Mouse (Mus musculus): ENCODE measurements around the gene Clk1. TPM values are rescaled to one million over a fixed set of nuclear protein-coding genes. Genes with fewer than 3 reads are reported as not detected.

Gene Clk1
- polyA plus RNA-seq, 2 experiments = 197 to 381 TPM

GRCm38 (mm10) chr1:58369716-58370115 is 54.1 kb downstream of the Clk1 start:
- Histone ChIP-seq H3K4me3 (replicated peaks; ENCODE audit: low read length) (no peak overlapping the region), H3K9ac (ENCODE audit: low read depth, low read length, severe bottlenecking) (no peak overlapping the region), H3K36me3 (ENCODE audit: control insufficient read depth, insufficient read depth, low read length) (no peaks in the 10 kb centered on the region), H3K27ac (replicated peaks; ENCODE audit: low read depth, low read length) (no peak overlapping the region), H3K27me3 (ENCODE audit: control insufficient read depth, insufficient read depth, low read length) (no peaks in the 10 kb centered on the region), H3K4me2 (replicated peaks; ENCODE audit: low read depth, low read length, severe bottlenecking) (no peak overlapping the region), H3K4me1 (ENCODE audit: control insufficient read depth, insufficient read depth, low read length) (no peaks in the 10 kb centered on the region), H3K9me3 (ENCODE audit: control insufficient read depth, low read length) (no peaks in the 10 kb centered on the region)
- ATAC-seq (ENCODE audit: low FRiP score, low read depth) (no peak), DNase-seq (ENCODE audit: low spot score) (no peak)
- TF ChIP-seq POLR2A (IDR thresholded peaks at IDR 0.05; ENCODE audit: borderline replicate concordance, extremely low read depth, insufficient read depth, insufficient read length) = no peak
- 70% methylated on average over 2 of the region's 2 CpGs for WGBS

- no peak overlapping the region for H3K9ac ChIP-seq (ENCODE audit: low read depth, low read length, severe bottlenecking)
- H3K4me3 ChIP-seq (replicated peaks; ENCODE audit: low read length) = no peak overlapping the region
- H3K9me3 ChIP-seq (ENCODE audit: control insufficient read depth, low read length) = no peaks in the 10 kb centered on the region
- DNase-seq (ENCODE audit: low spot score) (peak; percentile 18), ATAC-seq (ENCODE audit: low FRiP score, low read depth) (no peak)
- TF ChIP-seq POLR2A (IDR thresholded peaks at IDR 0.05; ENCODE audit: borderline replicate concordance, extremely low read depth, insufficient read depth, insufficient read length) = no peak
- H3K4me1 ChIP-seq (ENCODE audit: control insufficient read depth, insufficient read depth, low read length) = no peaks in the 10 kb centered on the region
- H3K27me3 ChIP-seq (ENCODE audit: control insufficient read depth, insufficient read depth, low read length) = no peaks in the 10 kb centered on the region
- WGBS = 77% methylated on average over 12 of the region's 12 CpGs
- H3K4me2 ChIP-seq (replicated peaks; ENCODE audit: low read depth, low read length, severe bottlenecking) = no peak overlapping the region
- no peak overlapping the region for H3K27ac ChIP-seq (replicated peaks; ENCODE audit: low read depth, low read length)
- no peaks in the 10 kb centered on the region for H3K36me3 ChIP-seq (ENCODE audit: control insufficient read depth, insufficient read depth, low read length)
Measured at GRCm38 (mm10) chr1:58366737-58367471, 57.0 kb downstream of the Clk1 start.

- no peak overlapping the region for H3K4me3 ChIP-seq (replicated peaks; ENCODE audit: low read length)
- DNase-seq (ENCODE audit: low spot score) (no peak), ATAC-seq (ENCODE audit: low FRiP score, low read depth) (no peak)
- H3K9me3 ChIP-seq (ENCODE audit: control insufficient read depth, low read length) = no peaks in the 10 kb centered on the region
- no peaks in the 10 kb centered on the region for H3K36me3 ChIP-seq (ENCODE audit: control insufficient read depth, insufficient read depth, low read length)
- no peaks in the 10 kb centered on the region for H3K4me1 ChIP-seq (ENCODE audit: control insufficient read depth, insufficient read depth, low read length)
- no peaks in the 10 kb centered on the region for H3K27me3 ChIP-seq (ENCODE audit: control insufficient read depth, insufficient read depth, low read length)
- WGBS = 96% methylated on average over 3 of the region's 3 CpGs
- H3K27ac ChIP-seq (replicated peaks; ENCODE audit: low read depth, low read length) = no peak overlapping the region
- no peak for TF ChIP-seq POLR2A (IDR thresholded peaks at IDR 0.05; ENCODE audit: borderline replicate concordance, extremely low read depth, insufficient read depth, insufficient read length)
- no peak overlapping the region for H3K9ac ChIP-seq (ENCODE audit: low read depth, low read length, severe bottlenecking)
- H3K4me2 ChIP-seq (replicated peaks; ENCODE audit: low read depth, low read length, severe bottlenecking) = no peak overlapping the region
Measured at GRCm38 (mm10) chr1:58365829-58366228, 58.0 kb downstream of the Clk1 start.

- Histone ChIP-seq H3K4me2 (replicated peaks; ENCODE audit: low read depth, low read length, severe bottlenecking) (no peak overlapping the region), H3K9ac (ENCODE audit: low read depth, low read length, severe bottlenecking) (no peak overlapping the region), H3K4me1 (ENCODE audit: control insufficient read depth, insufficient read depth, low read length) (no peaks in the 10 kb centered on the region), H3K9me3 (ENCODE audit: control insufficient read depth, low read length) (no peaks in the 10 kb centered on the region), H3K27ac (replicated peaks; ENCODE audit: low read depth, low read length) (no peak overlapping the region), H3K36me3 (ENCODE audit: control insufficient read depth, insufficient read depth, low read length) (no peaks in the 10 kb centered on the region), H3K27me3 (ENCODE audit: control insufficient read depth, insufficient read depth, low read length) (no peaks in the 10 kb centered on the region), H3K4me3 (replicated peaks; ENCODE audit: low read length) (no peak overlapping the region)
- WGBS = 69% methylated on average over 12 of the region's 12 CpGs
- no peak for ATAC-seq (ENCODE audit: low FRiP score, low read depth)
- TF ChIP-seq POLR2A (IDR thresholded peaks at IDR 0.05; ENCODE audit: borderline replicate concordance, extremely low read depth, insufficient read depth, insufficient read length) = no peak
- no peak for DNase-seq (ENCODE audit: low spot score)
Measured at GRCm38 (mm10) chr1:58364551-58364950, 59.3 kb downstream of the Clk1 start.

GRCm38 (mm10) chr1:58362296-58362695 is 61.6 kb downstream of the Clk1 start:
- Histone ChIP-seq H3K4me1 (ENCODE audit: control insufficient read depth, insufficient read depth, low read length) (no peaks in the 10 kb centered on the region), H3K36me3 (ENCODE audit: control insufficient read depth, insufficient read depth, low read length) (no peaks in the 10 kb centered on the region), H3K9me3 (ENCODE audit: control insufficient read depth, low read length) (no peaks in the 10 kb centered on the region), H3K27me3 (ENCODE audit: control insufficient read depth, insufficient read depth, low read length) (no peaks in the 10 kb centered on the region), H3K27ac (replicated peaks; ENCODE audit: low read depth, low read length) (no peak overlapping the region), H3K4me2 (replicated peaks; ENCODE audit: low read depth, low read length, severe bottlenecking) (no peak overlapping the region), H3K9ac (ENCODE audit: low read depth, low read length, severe bottlenecking) (no peak overlapping the region), H3K4me3 (replicated peaks; ENCODE audit: low read length) (no peak overlapping the region)
- WGBS = 71% methylated on average over 4 of the region's 4 CpGs
- DNase-seq (ENCODE audit: low spot score) (no peak), ATAC-seq (ENCODE audit: low FRiP score, low read depth) (no peak)
- no peak for TF ChIP-seq POLR2A (IDR thresholded peaks at IDR 0.05; ENCODE audit: borderline replicate concordance, extremely low read depth, insufficient read depth, insufficient read length)

Other genes starting within 250 kb of the Clk1 start
- gene Aox4, start 213.7 kb downstream of the Clk1 start, polyA plus RNA-seq (2012; rRNA removed) = 0.37 and 0.78 TPM in 2 replicates
- 1.3 and 2.5 TPM in 2 replicates for gene Aox4, start 213.7 kb downstream of the Clk1 start, polyA plus RNA-seq (2014; fragmentation: Nextera tagmentation; extraction: Ambion mirVana)
- gene Aox2, start 145.7 kb downstream of the Clk1 start, polyA plus RNA-seq (2012; rRNA removed) = 0.04 and 0.10 TPM in 2 replicates
- 0.06 and 0.12 TPM in 2 replicates for gene Aox2, start 145.7 kb downstream of the Clk1 start, polyA plus RNA-seq (2014; fragmentation: Nextera tagmentation; extraction: Ambion mirVana)
- 105 and 112 TPM in 2 replicates for gene Bzw1, start 31.2 kb downstream of the Clk1 start, polyA plus RNA-seq (2012; rRNA removed)
- 350 and 367 TPM in 2 replicates for gene Bzw1, start 31.2 kb downstream of the Clk1 start, polyA plus RNA-seq (2014; fragmentation: Nextera tagmentation; extraction: Ambion mirVana)
- 40.5 and 45.0 TPM in 2 replicates for gene Nif3l1, start 21.1 kb upstream of the Clk1 start, polyA plus RNA-seq (2012; rRNA removed)
- 43.6 and 46.1 TPM in 2 replicates for gene Nif3l1, start 21.1 kb upstream of the Clk1 start, polyA plus RNA-seq (2014; fragmentation: Nextera tagmentation; extraction: Ambion mirVana)
- gene Ppil3, start 21.4 kb upstream of the Clk1 start, polyA plus RNA-seq (2012; rRNA removed) = 33.1 and 40.9 TPM in 2 replicates
- 56.0 and 59.4 TPM in 2 replicates for gene Ppil3, start 21.4 kb upstream of the Clk1 start, polyA plus RNA-seq (2014; fragmentation: Nextera tagmentation; extraction: Ambion mirVana)
- gene Orc2, start 81.0 kb upstream of the Clk1 start, polyA plus RNA-seq (2012; rRNA removed) = 21.5 and 23.5 TPM in 2 replicates
- gene Orc2, start 81.0 kb upstream of the Clk1 start, polyA plus RNA-seq (2014; fragmentation: Nextera tagmentation; extraction: Ambion mirVana) = 29.4 and 34.1 TPM in 2 replicates
- 3.1 and 3.2 TPM in 2 replicates for gene Fam126b, start 162.3 kb upstream of the Clk1 start, polyA plus RNA-seq (2012; rRNA removed)
- 7.2 and 8.9 TPM in 2 replicates for gene Fam126b, start 162.3 kb upstream of the Clk1 start, polyA plus RNA-seq (2014; fragmentation: Nextera tagmentation; extraction: Ambion mirVana)
- 97.4 and 136 TPM in 2 replicates for gene Ndufb3, start 162.3 kb upstream of the Clk1 start, polyA plus RNA-seq (2012; rRNA removed)
- 149 and 164 TPM in 2 replicates for gene Ndufb3, start 162.3 kb upstream of the Clk1 start, polyA plus RNA-seq (2014; fragmentation: Nextera tagmentation; extraction: Ambion mirVana)